Mouse (Mus musculus) stomach, postnatal 0 days (tissue): ENCODE data around the gene Slc25a11. TPM values are rescaled to one million over a fixed set of nuclear protein-coding genes. Genes with fewer than 3 reads are reported as not detected.
A peak's percentile ranks its signal among the peaks of the same experiment; 100 is the strongest.

Experiments
- ATAC-seq: fragments of 200-750 bp; cut with Nextera tagmentation; 2 replicates; pipeline ENCODE4 v1.8.0; 2017; ENCODE audit not compliant: low FRiP score, low TSS enrichment
- DNase-seq: peaks from one replicate; pipeline ENCODE4 v3.0.0-alpha.2; 2016; ENCODE audit warnings: low spot score
- H3K27ac ChIP-seq: fragments of 300-500 bp; sonication (generic); replicated peaks from 2 replicates; pipeline ENCODE4 v1.5.1; 2014; ENCODE audit warnings: mild to moderate bottlenecking, control low read depth
- H3K27me3 ChIP-seq: fragments of 300-500 bp; sonication (generic); 2 replicates; pipeline ENCODE4 v1.6.1; 2014; ENCODE audit warnings: low read length; ENCODE audit not compliant: control insufficient read depth, insufficient read depth
- H3K36me3 ChIP-seq: fragments of 300-500 bp; sonication (generic); 2 replicates; pipeline ENCODE4 v1.6.1; 2014; ENCODE audit warnings: low read length, mixed read lengths; ENCODE audit not compliant: control insufficient read depth, insufficient read depth
- H3K4me1 ChIP-seq: fragments of 300-500 bp; sonication (generic); replicated peaks from 2 replicates; pipeline ENCODE4 v1.6.1; 2014; ENCODE audit warnings: antibody characterized with exemption; ENCODE audit not compliant: control insufficient read depth, insufficient read depth
- H3K4me2 ChIP-seq: fragments of 300-500 bp; sonication (generic); replicated peaks from 2 replicates; pipeline ENCODE4 v1.6.1; 2014; ENCODE audit warnings: low read depth, mild to moderate bottlenecking, control low read depth, moderate library complexity
- H3K4me3 ChIP-seq: fragments of 300-500 bp; sonication (generic); 2 replicates; pipeline ENCODE4 v1.5.1; 2014; ENCODE audit warnings: low read depth, low read length, control low read depth
- H3K9ac ChIP-seq: fragments of 300-500 bp; sonication (generic); 2 replicates; pipeline ENCODE4 v1.6.1; 2014; ENCODE audit warnings: mild to moderate bottlenecking, low read length, control low read depth, mixed read lengths
- H3K9me3 ChIP-seq: fragments of 300-500 bp; sonication (generic); 2 replicates; pipeline ENCODE4 v1.6.1; 2016; ENCODE audit warnings: low read length; ENCODE audit not compliant: control insufficient read depth
- CTCF ChIP-seq: IDR thresholded peaks from 2 replicates; pipeline ENCODE4 v1.5.1; 2016; ENCODE audit warnings: antibody characterized with exemption, low read depth, mild to moderate bottlenecking, moderate library complexity
- EP300 ChIP-seq: optimal IDR thresholded peaks from 2 replicates; pipeline ENCODE3; 2016; ENCODE audit warnings: antibody characterized with exemption
- WGBS: fragments of 180-500 bp; shearing (Covaris S2); extraction: QIAGEN DNeasy Blood & Tissue Kit; methylation state at CpG from one replicate; pipeline ENCODE4 v1.1.7; 2014; 5-methylcytosine and 5-hydroxymethylcytosine counted together
- polyA plus RNA-seq: library from polyadenylated mRNA; unstranded; fragments of >200 nt; fragmentation: Nextera tagmentation; extraction: Ambion mirVana; gene quantifications from 2 replicates; pipeline ENCODE4 v1.2.1, GENCODE M21; 2015

Gene Slc25a11
- polyA plus RNA-seq, 1 experiment from 2014 or later: 120 TPM

- Histone ChIP-seq H3K4me1 (peaks cover 3% of the 10 kb centered on the region), H3K4me2 (peak overlapping the region; percentile 71), H3K9ac (peak overlapping the region; percentile 83), H3K27ac (peak overlapping the region; percentile 79), H3K9me3 (no peaks in the 10 kb centered on the region), H3K4me3 (peak overlapping the region; percentile 54), H3K27me3 (no peaks in the 10 kb centered on the region), H3K36me3 (peaks cover 19% of the 10 kb centered on the region)
- ATAC-seq: no peak
- TF ChIP-seq CTCF: no peak
- TF ChIP-seq EP300: no peak
- WGBS: 78% methylated on average over 12 of the region's 12 CpGs
- no peak for DNase-seq
Observed at GRCm38 (mm10) chr11:70645461-70646258, 1.6 kb downstream of the Slc25a11 start.

- TF ChIP-seq EP300 (no peak), CTCF (no peak)
- WGBS: 98% methylated on average over 8 of the region's 8 CpGs
- no peak for ATAC-seq
- H3K27ac ChIP-seq: no peak overlapping the region
- no peak for DNase-seq
- no peaks in the 10 kb centered on the region for H3K27me3 ChIP-seq
- H3K4me3 ChIP-seq: no peak overlapping the region
- H3K9me3 ChIP-seq: no peaks in the 10 kb centered on the region
- peaks cover 3% of the 10 kb centered on the region for H3K4me1 ChIP-seq
- H3K36me3 ChIP-seq: peaks cover 15% of the 10 kb centered on the region
- H3K9ac ChIP-seq: no peak overlapping the region
- no peak overlapping the region for H3K4me2 ChIP-seq
Observed at GRCm38 (mm10) chr11:70644564-70645103, 2.6 kb downstream of the Slc25a11 start.

GRCm38 (mm10) chr11:70643051-70643450 lies 4.2 kb downstream of the Slc25a11 start:
- TF ChIP-seq EP300 (no peak), CTCF (no peak)
- Histone ChIP-seq H3K4me1 (peaks cover 3% of the 10 kb centered on the region), H3K27ac (no peak overlapping the region), H3K9ac (no peak overlapping the region), H3K4me2 (no peak overlapping the region), H3K9me3 (no peaks in the 10 kb centered on the region), H3K36me3 (peaks cover 10% of the 10 kb centered on the region), H3K27me3 (no peaks in the 10 kb centered on the region), H3K4me3 (no peak overlapping the region)
- DNase-seq (no peak), ATAC-seq (no peak)
- 89% methylated on average over 6 of the region's 6 CpGs for WGBS

GRCm38 (mm10) chr11:70641241-70641640 lies 6.0 kb downstream of the Slc25a11 start:
- no peak overlapping the region; the same call in 1 of the 2 replicates for H3K9ac ChIP-seq
- no peaks in the 10 kb centered on the region for H3K9me3 ChIP-seq
- no peaks in the 10 kb centered on the region for H3K27me3 ChIP-seq
- H3K4me2 ChIP-seq: no peak overlapping the region
- 86% methylated on average over 7 of the region's 7 CpGs for WGBS
- TF ChIP-seq EP300 (no peak), CTCF (no peak)
- ATAC-seq (no peak), DNase-seq (no peak)
- H3K36me3 ChIP-seq: peaks cover 10% of the 10 kb centered on the region
- no peak overlapping the region for H3K27ac ChIP-seq
- peaks cover 3% of the 10 kb centered on the region for H3K4me1 ChIP-seq
- no peak overlapping the region for H3K4me3 ChIP-seq

GRCm38 (mm10) chr11:70639976-70640375 lies 7.3 kb downstream of the Slc25a11 start:
- no peak for ATAC-seq
- Histone ChIP-seq H3K27me3 (no peaks in the 10 kb centered on the region), H3K9ac (no peak overlapping the region), H3K4me1 (no peaks in the 10 kb centered on the region), H3K36me3 (peaks cover 7% of the 10 kb centered on the region), H3K4me3 (no peak overlapping the region), H3K9me3 (no peaks in the 10 kb centered on the region), H3K27ac (no peak overlapping the region), H3K4me2 (no peak overlapping the region)
- DNase-seq: no peak
- WGBS: 73% methylated on average over 8 of the region's 8 CpGs
- TF ChIP-seq CTCF (no peak), EP300 (no peak)

GRCm38 (mm10) chr11:70638714-70639278 lies 8.5 kb downstream of the Slc25a11 start, which contains the start of gene Gp1ba:
TSS of gene Gp1ba (plus strand) at chr11:70639122.
- Histone ChIP-seq H3K9me3 (no peaks in the 10 kb centered on the region), H3K4me2 (no peak within 1 kb of the TSS), H3K27ac (no peak within 1 kb of the TSS), H3K4me3 (no peak within 1 kb of the TSS), H3K36me3 (no peaks in the 10 kb centered on the region), H3K27me3 (no peaks in the 10 kb centered on the region), H3K9ac (no peak within 1 kb of the TSS), H3K4me1 (no peaks in the 10 kb centered on the region)
- WGBS: 29% methylated on average over 5 of the region's 5 CpGs
- peak; percentile 15 for DNase-seq
- TF ChIP-seq EP300 (no peak), CTCF (no peak)
- no peak for ATAC-seq
